Mouse (Mus musculus) erythroid progenitor cell, adult 5-6 weeks (primary cell): ENCODE results near the gene Stpg4. TPM values are rescaled to one million over a fixed set of nuclear protein-coding genes. Genes with fewer than 3 reads are reported as not detected.

Experiments used
- ATAC-seq: replicated peaks from 2 replicates; pipeline ENCODE4 v1.8.0; 2016; ENCODE audit warnings: moderate number of reproducible peaks, mild to moderate bottlenecking, moderate TSS enrichment, inconsistent platforms; ENCODE audit not compliant: poor library complexity, low FRiP score, severe bottlenecking
- total RNA-seq, 2 experiments: library from RNA; stranded (forward) in 1 of 2; stranded (reverse) in 1 of 2; fragments of 150-400 nt in 1 of 2; fragments of 186-747, 209-891 nt in 1 of 2; gene quantifications; 2 replicates each; pipeline versions ENCODE4 v1.2.3 to v1.2.4; 2015 to 2017; ENCODE audit warnings: low replicate concordance in 2 of 2

The Stpg4 gene
- total RNA-seq, 2 experiments from 2014 or later: not detected

- no peak for ATAC-seq
Observed at GRCm38 (mm10) chr17:87385835-87386234, 41.7 kb downstream of the Stpg4 start.

- no peak for ATAC-seq
Observed at GRCm38 (mm10) chr17:87380681-87381080, 46.9 kb downstream of the Stpg4 start.

- ATAC-seq: no peak
Observed at GRCm38 (mm10) chr17:87379821-87380220, 47.7 kb downstream of the Stpg4 start.

- no peak for ATAC-seq
Observed at GRCm38 (mm10) chr17:87379160-87379624, 48.3 kb downstream of the Stpg4 start.

GRCm38 (mm10) chr17:87378354-87379159 is 49.0 kb downstream of the Stpg4 start:
- ATAC-seq: no peak

GRCm38 (mm10) chr17:87377536-87377935 is 50.0 kb downstream of the Stpg4 start:
- ATAC-seq: no peak

GRCm38 (mm10) chr17:87376831-87377471 is 50.6 kb downstream of the Stpg4 start:
- ATAC-seq: no peak

GRCm38 (mm10) chr17:87375941-87376511 is 51.5 kb downstream of the Stpg4 start:
- ATAC-seq: no peak

GRCm38 (mm10) chr17:87373327-87373726 is 54.2 kb downstream of the Stpg4 start:
- no peak for ATAC-seq

GRCm38 (mm10) chr17:87372189-87372588 is 55.4 kb downstream of the Stpg4 start:
- no peak for ATAC-seq

GRCm38 (mm10) chr17:87369270-87369759 is 58.2 kb downstream of the Stpg4 start:
- ATAC-seq: no peak

- ATAC-seq: no peak
Observed at GRCm38 (mm10) chr17:87368481-87368880, 59.1 kb downstream of the Stpg4 start.

- ATAC-seq: no peak
Observed at GRCm38 (mm10) chr17:87367640-87368039, 59.9 kb downstream of the Stpg4 start.

- ATAC-seq: no peak
Observed at GRCm38 (mm10) chr17:87367228-87367627, 60.3 kb downstream of the Stpg4 start.

- ATAC-seq: no peak
Observed at GRCm38 (mm10) chr17:87366520-87366919, 61.0 kb downstream of the Stpg4 start.

- no peak for ATAC-seq
Observed at GRCm38 (mm10) chr17:87365268-87365667, 62.3 kb downstream of the Stpg4 start.

- ATAC-seq: no peak
Observed at GRCm38 (mm10) chr17:87364108-87364507, 63.4 kb downstream of the Stpg4 start.

GRCm38 (mm10) chr17:87361132-87361531 is 66.4 kb downstream of the Stpg4 start:
- no peak for ATAC-seq

- ATAC-seq: no peak
Observed at GRCm38 (mm10) chr17:87357506-87357905, 70.0 kb downstream of the Stpg4 start.

GRCm38 (mm10) chr17:87356261-87356660 is 71.3 kb downstream of the Stpg4 start:
- ATAC-seq: no peak

GRCm38 (mm10) chr17:87355456-87355855 is 72.1 kb downstream of the Stpg4 start:
- no peak for ATAC-seq
